Mouse (Mus musculus) hindbrain, postnatal 0 days (tissue): ENCODE data around the gene Usp42. TPM values are rescaled to one million over a fixed set of nuclear protein-coding genes. Genes with fewer than 3 reads are reported as not detected.

Experiments used
- ATAC-seq: fragments of 200-750 bp; cut with Nextera tagmentation; 2 replicates; pipeline ENCODE4 v1.8.0; 2017; ENCODE audit warnings: mild to moderate bottlenecking, moderate TSS enrichment, moderate library complexity
- DNase-seq: peaks from one replicate; pipeline ENCODE4 v3.0.0-alpha.2; 2015; ENCODE audit warnings: low spot score
- H3K27ac ChIP-seq: fragments of 300-500 bp; sonication (generic); 2 replicates; pipeline ENCODE4 v1.5.1; 2014; ENCODE audit warnings: mild to moderate bottlenecking
- H3K27me3 ChIP-seq: fragments of 300-500 bp; sonication (generic); 2 replicates; pipeline ENCODE4 v1.6.1; 2014; ENCODE audit warnings: low read length, mixed read lengths; ENCODE audit not compliant: insufficient read depth
- H3K36me3 ChIP-seq: fragments of 300-500 bp; sonication (generic); 2 replicates; pipeline ENCODE4 v1.6.1; 2014; ENCODE audit warnings: low read length, mixed read lengths; ENCODE audit not compliant: insufficient read depth
- H3K4me1 ChIP-seq: fragments of 300-500 bp; sonication (generic); 2 replicates; pipeline ENCODE4 v1.6.1; 2014; ENCODE audit warnings: antibody characterized with exemption, low read length, mixed read lengths; ENCODE audit not compliant: insufficient read depth
- H3K4me2 ChIP-seq: fragments of 300-500 bp; sonication (generic); 2 replicates; pipeline ENCODE4 v1.6.1; 2014; ENCODE audit warnings: low read depth, mild to moderate bottlenecking, low read length, moderate library complexity, mixed read lengths
- H3K4me3 ChIP-seq: fragments of 300-500 bp; sonication (generic); 2 replicates; pipeline ENCODE4 v1.5.1; 2014; ENCODE audit warnings: low read length
- H3K9ac ChIP-seq: fragments of 300-500 bp; sonication (generic); replicated peaks from 2 replicates; pipeline ENCODE4 v1.6.1; 2014; ENCODE audit warnings: mild to moderate bottlenecking, low read length, moderate library complexity, mixed read lengths
- H3K9me3 ChIP-seq: fragments of 300-500 bp; sonication (generic); 2 replicates; pipeline ENCODE4 v1.6.1; 2016; ENCODE audit warnings: low read length, mixed read lengths
- CTCF ChIP-seq: IDR thresholded peaks from 2 replicates; pipeline ENCODE4 v1.5.1; 2016; ENCODE audit warnings: antibody characterized with exemption, control low read depth, low read depth
- WGBS: fragments of 180-500 bp; shearing (Covaris S2); extraction: QIAGEN DNeasy Blood & Tissue Kit; methylation state at CpG from one replicate; pipeline ENCODE4 v1.1.7; 2014; 5-methylcytosine and 5-hydroxymethylcytosine counted together
- polyA plus RNA-seq: library from polyadenylated mRNA; unstranded; fragments of >200 nt; fragmentation: Nextera tagmentation; extraction: Ambion mirVana; gene quantifications from 2 replicates; pipeline ENCODE4 v1.2.1, GENCODE M21; 2015
- total RNA-seq: library from RNA; depleted of rRNA; stranded (reverse); fragments of >200 nt; gene quantifications from 2 replicates; pipeline ENCODE4 v1.2.3, GENCODE M21; 2014

Gene Usp42
- total and polyA plus RNA-seq, 2 experiments from 2014 or later = 16.6 to 20.4 TPM

DNA sequence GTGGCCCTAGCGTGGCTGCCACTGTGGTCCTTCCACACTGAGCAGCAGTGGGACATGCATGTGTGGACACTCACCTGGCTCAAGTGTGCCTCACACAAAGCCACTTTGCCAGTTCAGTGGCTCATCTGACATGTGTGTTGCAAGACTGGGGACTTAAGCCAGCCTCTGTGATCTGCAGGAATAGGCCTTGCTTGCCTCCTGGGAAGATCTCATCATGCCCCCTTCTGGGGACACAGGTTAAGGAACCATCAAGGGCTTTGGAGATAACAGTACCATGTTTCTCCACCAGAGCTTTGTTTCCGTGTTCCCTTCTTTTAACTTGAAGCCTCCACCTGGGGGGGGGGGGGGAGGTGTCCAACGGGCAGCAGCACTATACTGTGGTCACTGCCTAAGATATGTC is 35.8 kb downstream of the Usp42 start:
- DNase-seq (peak; percentile 60), ATAC-seq (peak; percentile 56; the same call in 1 of the 2 replicates)
- no peak overlapping the region for H3K4me2 ChIP-seq
- TF ChIP-seq CTCF = peak; percentile 61
- no peaks in the 10 kb centered on the region for H3K27me3 ChIP-seq
- no peaks in the 10 kb centered on the region for H3K9me3 ChIP-seq
- H3K4me3 ChIP-seq = no peak overlapping the region
- H3K4me1 ChIP-seq = no peaks in the 10 kb centered on the region
- H3K27ac ChIP-seq = no peak overlapping the region
- WGBS = 55% methylated on average over 3 of the region's 3 CpGs
- H3K9ac ChIP-seq = no peak overlapping the region
- peaks cover 20% of the 10 kb centered on the region; the same call in 1 of the 2 replicates for H3K36me3 ChIP-seq

- H3K4me2 ChIP-seq = no peak overlapping the region
- no peaks in the 10 kb centered on the region for H3K4me1 ChIP-seq
- H3K27me3 ChIP-seq = no peaks in the 10 kb centered on the region
- H3K4me3 ChIP-seq = no peak overlapping the region
- H3K9ac ChIP-seq = no peak overlapping the region
- DNase-seq = no peak
- no peaks in the 10 kb centered on the region for H3K9me3 ChIP-seq
- no peak for ATAC-seq
- no peak for TF ChIP-seq CTCF
- H3K27ac ChIP-seq = no peak overlapping the region
- peaks cover 26% of the 10 kb centered on the region; the same call in 1 of the 2 replicates for H3K36me3 ChIP-seq
- 95% methylated on average over 5 of the region's 5 CpGs for WGBS
Measured at GRCm38 (mm10) chr5:143690926-143691325, 41.2 kb downstream of the Usp42 start.

DNA sequence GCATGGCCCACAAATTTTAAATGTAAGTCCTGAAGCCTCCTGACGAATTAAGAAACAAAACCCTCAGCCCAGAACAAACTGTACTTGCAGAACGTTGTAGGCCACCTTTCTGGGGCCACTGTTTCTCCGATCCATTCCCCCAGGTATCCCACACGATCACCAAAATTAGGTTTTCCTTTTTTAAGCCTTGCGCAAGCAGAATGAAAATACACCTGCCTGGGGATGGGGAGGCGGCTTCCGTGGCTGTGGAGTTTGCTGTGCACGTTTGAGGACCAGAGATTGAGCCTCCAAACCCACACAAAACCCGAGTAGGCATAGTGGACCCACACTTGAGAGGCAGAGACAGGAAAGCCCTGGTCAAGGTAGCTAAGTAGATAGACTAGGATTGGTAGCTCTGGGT is 41.7 kb downstream of the Usp42 start:
- no peak overlapping the region for H3K9ac ChIP-seq
- no peaks in the 10 kb centered on the region for H3K4me1 ChIP-seq
- no peak for TF ChIP-seq CTCF
- DNase-seq (no peak), ATAC-seq (no peak)
- no peak overlapping the region for H3K4me2 ChIP-seq
- H3K9me3 ChIP-seq = no peaks in the 10 kb centered on the region
- no peak overlapping the region for H3K4me3 ChIP-seq
- H3K27ac ChIP-seq = no peak overlapping the region
- WGBS = 88% methylated on average over 9 of the region's 9 CpGs
- H3K36me3 ChIP-seq = peaks cover 26% of the 10 kb centered on the region; the same call in 1 of the 2 replicates
- no peaks in the 10 kb centered on the region for H3K27me3 ChIP-seq

DNA sequence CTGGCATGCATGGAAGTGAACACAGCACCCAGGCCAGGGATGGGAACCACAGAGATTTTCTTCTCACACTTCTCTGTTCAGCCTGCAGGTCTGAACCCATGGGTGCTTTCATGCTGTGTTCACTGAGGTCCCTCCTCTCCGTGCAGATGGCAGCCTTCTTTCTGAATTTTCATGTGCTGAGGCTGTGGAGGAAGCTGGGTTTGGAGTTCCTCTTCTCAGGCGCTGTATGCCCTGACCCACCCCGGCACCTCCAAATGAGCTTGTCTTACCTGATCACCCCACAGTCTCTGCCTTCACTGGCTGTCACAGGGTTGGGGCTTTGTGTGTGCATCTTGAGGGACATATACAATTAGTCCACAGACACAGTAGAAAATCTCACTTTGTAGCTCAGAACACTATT is 44.5 kb downstream of the Usp42 start:
- peaks cover 15% of the 10 kb centered on the region; the same call in 1 of the 2 replicates for H3K36me3 ChIP-seq
- H3K27ac ChIP-seq = no peak overlapping the region
- ATAC-seq (no peak), DNase-seq (no peak)
- no peaks in the 10 kb centered on the region for H3K4me1 ChIP-seq
- no peaks in the 10 kb centered on the region for H3K9me3 ChIP-seq
- H3K9ac ChIP-seq = no peak overlapping the region
- no peak overlapping the region for H3K4me2 ChIP-seq
- H3K27me3 ChIP-seq = no peaks in the 10 kb centered on the region
- H3K4me3 ChIP-seq = no peak overlapping the region
- WGBS = 82% methylated on average over 3 of the region's 3 CpGs
- TF ChIP-seq CTCF = no peak

DNA sequence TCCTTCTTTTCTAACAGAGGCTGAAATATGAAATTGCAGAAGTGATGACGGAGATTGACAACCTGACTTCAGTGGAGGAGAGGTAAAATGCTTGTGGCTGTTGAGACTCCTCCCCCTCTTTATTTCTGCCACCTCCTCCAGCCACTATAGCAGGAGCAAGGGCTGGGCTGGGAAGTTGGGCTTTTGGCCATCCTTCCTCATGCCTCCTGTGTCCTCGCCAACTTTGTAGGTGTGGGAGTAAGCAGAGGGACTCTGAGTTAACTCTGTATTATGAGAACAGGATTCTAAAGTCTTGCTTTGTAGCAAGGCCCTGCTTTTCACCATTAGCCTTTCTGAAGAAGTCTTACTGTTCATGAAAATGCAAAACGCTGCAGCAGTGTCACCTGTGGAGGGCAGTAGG is 45.6 kb downstream of the Usp42 start:
- H3K9ac ChIP-seq = no peak overlapping the region
- no peak overlapping the region for H3K27ac ChIP-seq
- H3K27me3 ChIP-seq = no peaks in the 10 kb centered on the region
- ATAC-seq = no peak
- no peak for TF ChIP-seq CTCF
- no peak overlapping the region for H3K4me2 ChIP-seq
- H3K4me1 ChIP-seq = no peaks in the 10 kb centered on the region
- no peak overlapping the region for H3K4me3 ChIP-seq
- H3K36me3 ChIP-seq = peaks cover 12% of the 10 kb centered on the region; the same call in 1 of the 2 replicates
- 88% methylated on average over 3 of the region's 3 CpGs for WGBS
- H3K9me3 ChIP-seq = no peaks in the 10 kb centered on the region
- no peak for DNase-seq

- no peak overlapping the region for H3K27ac ChIP-seq
- no peak overlapping the region for H3K4me2 ChIP-seq
- H3K27me3 ChIP-seq = no peaks in the 10 kb centered on the region
- 60% methylated on average over 8 of the region's 8 CpGs for WGBS
- no peak overlapping the region for H3K4me3 ChIP-seq
- H3K4me1 ChIP-seq = no peaks in the 10 kb centered on the region
- DNase-seq (peak; percentile 10), ATAC-seq (no peak)
- no peaks in the 10 kb centered on the region for H3K9me3 ChIP-seq
- peaks cover 12% of the 10 kb centered on the region; the same call in 1 of the 2 replicates for H3K36me3 ChIP-seq
- no peak overlapping the region for H3K9ac ChIP-seq
- TF ChIP-seq CTCF = no peak
Measured at GRCm38 (mm10) chr5:143684911-143685390, 47.1 kb downstream of the Usp42 start.

DNA sequence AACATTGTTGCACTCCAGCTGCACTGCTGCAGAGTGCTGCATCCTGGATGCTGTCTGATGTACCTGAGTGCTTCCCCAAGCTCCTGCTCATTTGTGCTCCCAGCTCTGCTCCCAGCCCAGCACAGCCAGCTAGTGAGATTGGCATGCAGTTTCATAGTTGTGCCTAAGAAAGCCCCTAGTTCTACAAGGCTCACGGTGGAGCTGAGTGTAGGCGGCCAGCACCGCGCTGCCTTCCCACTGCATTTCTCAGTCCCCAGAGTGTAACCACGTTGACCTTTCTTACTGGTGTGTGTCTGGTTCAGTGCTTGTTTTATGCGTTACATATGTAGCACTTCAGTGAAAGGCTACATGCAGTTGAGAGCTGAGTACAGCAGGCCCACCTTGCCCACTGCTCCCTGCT is 48.4 kb downstream of the Usp42 start:
- H3K4me2 ChIP-seq = no peak overlapping the region
- no peaks in the 10 kb centered on the region for H3K9me3 ChIP-seq
- no peak overlapping the region for H3K27ac ChIP-seq
- H3K4me1 ChIP-seq = no peaks in the 10 kb centered on the region
- WGBS = 64% methylated on average over 6 of the region's 6 CpGs
- ATAC-seq (no peak), DNase-seq (no peak)
- H3K9ac ChIP-seq = no peak overlapping the region
- TF ChIP-seq CTCF = no peak
- H3K36me3 ChIP-seq = peaks cover 12% of the 10 kb centered on the region; the same call in 1 of the 2 replicates
- H3K27me3 ChIP-seq = no peaks in the 10 kb centered on the region
- no peak overlapping the region for H3K4me3 ChIP-seq
